Mouse (Mus musculus) heart, postnatal 0 days (tissue): ENCODE measurements around the gene Taar4.

ENCODE experiments used
- CTCF ChIP-seq: IDR thresholded peaks from 2 replicates; pipeline ENCODE4 v1.5.1; 2016; ENCODE audit warnings: antibody characterized with exemption, control low read depth, low read depth
- EP300 ChIP-seq: IDR thresholded peaks from 2 replicates; pipeline ENCODE4 v1.6.1; 2016; ENCODE audit warnings: antibody characterized with exemption, low read depth

- TF ChIP-seq CTCF (no peak), EP300 (no peak)
These were observed 8.6 kb upstream of the Taar4 start for GRCm38 (mm10) chr10:23951714-23952113.
